Mouse (Mus musculus) layer of hippocampus, postnatal 10 days (tissue): Measurements from ENCODE around the gene Dtx2. TPM values are rescaled to one million over a fixed set of nuclear protein-coding genes. Genes with fewer than 3 reads are reported as not detected.
"Not testable (repeated sequence)": the region's sequence is repeated elsewhere in the genome, so short reads cannot be mapped to it uniquely, and the experiment has no call there.

Experiments
- DNase-seq, 2 experiments: peaks; one replicate each; pipeline ENCODE4 v3.0.0; 2021; ENCODE audit warnings: low spot score in 2 of 2
- total RNA-seq, 2 experiments: library from RNA; stranded (reverse); gene quantifications; 2 replicates each; pipeline ENCODE4 v1.2.3; 2021

The Dtx2 gene
- total RNA-seq, 2 experiments from 2014 or later = 10.0 to 12.4 TPM

GRCm38 (mm10) chr5:136025712-136026111 is 31.1 kb downstream of the Dtx2 start:
- peak in 1 of 2 experiments; percentile 41 for DNase-seq

- no peak for DNase-seq
Observed at GRCm38 (mm10) chr5:136026859-136027258, 32.3 kb downstream of the Dtx2 start.

GRCm38 (mm10) chr5:136027612-136028311 is 33.2 kb downstream of the Dtx2 start:
- no peak for DNase-seq

- DNase-seq = no peak
Observed at GRCm38 (mm10) chr5:136034868-136035267, 40.3 kb downstream of the Dtx2 start.

GRCm38 (mm10) chr5:136035285-136035684 is 40.7 kb downstream of the Dtx2 start:
- DNase-seq = no peak

- no peak for DNase-seq
Observed at GRCm38 (mm10) chr5:136036667-136037066, 42.1 kb downstream of the Dtx2 start.

GRCm38 (mm10) chr5:136038258-136039214 is 43.9 kb downstream of the Dtx2 start, which contains the start of gene Upk3b:
TSS of gene Upk3b (plus strand) at chr5:136038496.
- DNase-seq = no peak

GRCm38 (mm10) chr5:136040210-136040609 is 45.6 kb downstream of the Dtx2 start:
- DNase-seq = no peak

GRCm38 (mm10) chr5:136041260-136041659 is 46.7 kb downstream of the Dtx2 start:
- DNase-seq = no peak

GRCm38 (mm10) chr5:136041666-136042065 is 47.1 kb downstream of the Dtx2 start:
- no peak for DNase-seq

- DNase-seq = peak in 1 of 2 experiments; percentile 41
Observed at GRCm38 (mm10) chr5:136044865-136045264, 50.3 kb downstream of the Dtx2 start.

- peak in 1 of 2 experiments; percentile 29 for DNase-seq
Observed at GRCm38 (mm10) chr5:136045408-136045807, 50.8 kb downstream of the Dtx2 start.

- peak; percentile 88 to 90 for DNase-seq
Observed at GRCm38 (mm10) chr5:136045987-136046386, 51.4 kb downstream of the Dtx2 start.

- not testable (repeated sequence) for DNase-seq
Observed at GRCm38 (mm10) chr5:136048541-136048940, 53.9 kb downstream of the Dtx2 start.

- no peak for DNase-seq
Observed at GRCm38 (mm10) chr5:136049926-136050325, 55.3 kb downstream of the Dtx2 start.

- DNase-seq = peak; percentile 26 to 31
Observed at GRCm38 (mm10) chr5:136051231-136052085, 56.9 kb downstream of the Dtx2 start.

- DNase-seq = no peak
Observed at GRCm38 (mm10) chr5:136052861-136053655, 58.5 kb downstream of the Dtx2 start.

GRCm38 (mm10) chr5:136054301-136055077 is 59.9 kb downstream of the Dtx2 start, which contains the start of gene Upk3bl:
TSS of gene Upk3bl (plus strand) at chr5:136054492.
- DNase-seq = no peak

- no peak for DNase-seq
Observed at GRCm38 (mm10) chr5:136056062-136056461, 61.5 kb downstream of the Dtx2 start.
